Mouse (Mus musculus): ENCODE results near the gene Usp53.

- TF ChIP-seq POLR2A (IDR thresholded peaks at IDR 0.05; ENCODE audit: control insufficient read depth, extremely low read depth, insufficient read depth, low read length, poor library complexity) (no peak), CTCF (IDR thresholded peaks at IDR 0.05; ENCODE audit: borderline replicate concordance, control insufficient read depth, extremely low read depth, insufficient read depth, low read length, poor library complexity) (no peak)
Observed at GRCm38 (mm10) chr3:122894772-122895171, 89.5 kb downstream of the Usp53 start, which contains the start of gene Fabp2.

Measured in thymus, adult 2 months (tissue).